Mouse (Mus musculus): ENCODE results near the gene Slc7a6os.

Slc7a6os gene

DNA sequence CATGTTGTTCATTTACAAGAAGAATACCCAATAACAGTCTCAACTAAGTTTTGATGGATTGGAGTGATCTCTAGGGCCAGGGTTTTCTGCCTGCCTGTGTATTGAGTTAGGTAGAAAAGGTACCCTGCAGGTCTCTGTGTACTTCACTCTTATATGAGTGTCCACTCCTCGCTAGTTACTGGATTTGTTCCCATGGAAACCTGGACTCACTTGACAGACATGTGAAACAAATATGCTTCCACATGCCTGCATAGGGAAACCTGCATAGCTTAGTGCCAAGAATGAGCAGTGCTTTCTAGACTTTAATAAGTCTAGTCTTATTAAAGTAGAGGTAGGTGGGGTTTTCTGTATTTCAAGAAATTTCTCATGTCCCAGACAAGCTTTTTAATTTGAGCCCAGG is 33.8 kb downstream of the Slc7a6os start:
- DNase-seq = no peak

- no peak for DNase-seq
These were observed 37.2 kb downstream of the Slc7a6os start for GRCm38 (mm10) chr8:106173566-106173965.

DNA sequence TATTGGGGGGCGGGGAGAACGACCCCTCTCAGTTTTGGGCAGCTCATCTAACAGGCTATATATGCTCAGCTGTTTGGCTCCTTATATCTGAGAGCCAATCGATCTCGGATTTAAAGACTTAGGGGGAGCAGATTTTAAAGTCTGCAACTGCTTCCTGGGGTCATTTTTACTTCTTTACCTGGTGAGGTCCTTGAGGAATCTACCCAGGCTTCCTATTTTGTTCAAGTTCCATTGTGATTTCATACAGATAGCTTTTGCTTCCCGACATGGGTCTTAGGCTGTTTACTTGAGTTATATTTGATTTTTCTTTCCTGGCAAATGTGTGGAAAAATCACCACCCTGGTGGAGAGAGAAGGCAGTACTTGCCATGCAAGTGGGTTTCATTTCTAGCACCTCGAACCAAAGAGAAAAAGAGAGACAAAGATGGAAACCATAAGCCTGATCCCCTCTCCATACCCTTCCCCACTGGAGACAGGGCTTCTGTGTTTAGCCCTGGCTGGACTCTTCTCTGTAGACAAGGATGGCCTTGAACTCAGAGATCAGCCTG is 40.7 kb downstream of the Slc7a6os start:
- no peak for DNase-seq

DNA sequence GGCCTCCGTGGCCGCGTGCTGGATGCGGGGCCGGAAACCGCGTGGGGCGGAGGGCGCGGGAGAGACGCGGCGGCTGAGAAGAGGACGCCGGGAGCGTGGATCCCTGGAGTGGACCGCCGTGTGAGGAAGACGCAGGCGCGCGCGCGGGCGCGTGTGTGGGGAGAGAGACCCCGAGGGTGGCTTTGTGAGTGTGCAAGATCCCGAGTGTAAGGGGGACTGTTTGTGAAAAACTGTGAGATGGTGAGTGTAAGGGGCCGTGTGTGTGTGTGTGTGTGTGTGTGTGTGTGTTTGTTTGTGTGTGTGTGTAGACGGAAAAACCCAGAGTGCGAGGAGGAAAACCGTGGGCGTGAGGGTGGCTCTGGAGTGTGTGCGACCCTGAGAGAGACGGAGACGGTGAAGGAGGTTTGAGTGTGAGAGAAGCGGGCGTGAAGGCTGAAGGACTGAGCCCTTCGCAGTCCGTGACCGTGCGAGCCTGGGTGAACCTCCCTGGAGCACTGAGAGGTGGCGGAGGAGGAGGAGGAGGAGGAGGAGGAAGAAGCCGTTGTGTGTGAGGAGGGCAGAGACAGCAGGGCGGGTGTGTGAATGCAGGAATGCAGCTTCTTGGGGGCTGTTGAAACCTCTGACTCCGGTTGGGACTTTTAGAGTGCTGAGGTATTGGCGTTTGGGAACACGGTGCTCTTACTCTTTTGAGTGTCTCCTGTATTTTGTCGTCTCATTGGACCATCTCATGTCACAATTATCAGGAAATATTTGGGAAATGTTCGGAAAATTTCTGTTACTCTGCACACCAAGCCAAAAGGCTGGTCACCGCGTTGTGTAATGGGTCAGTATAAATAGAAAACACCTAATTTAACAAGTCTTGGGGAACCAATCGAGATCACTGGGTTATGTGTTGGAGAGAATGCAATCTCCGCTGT is 41.5 kb downstream of the Slc7a6os start:
- DNase-seq = peak; percentile 34

- peak; percentile 83 for DNase-seq
These were observed 42.2 kb downstream of the Slc7a6os start, which contains the start of gene Slc7a6 for GRCm38 (mm10) chr8:106168356-106169016. Slc7a6 (plus strand) TSS chr8:106168857.

- DNase-seq = peak; percentile 63
These were observed 45.3 kb downstream of the Slc7a6os start for GRCm38 (mm10) chr8:106165460-106165859.

DNA sequence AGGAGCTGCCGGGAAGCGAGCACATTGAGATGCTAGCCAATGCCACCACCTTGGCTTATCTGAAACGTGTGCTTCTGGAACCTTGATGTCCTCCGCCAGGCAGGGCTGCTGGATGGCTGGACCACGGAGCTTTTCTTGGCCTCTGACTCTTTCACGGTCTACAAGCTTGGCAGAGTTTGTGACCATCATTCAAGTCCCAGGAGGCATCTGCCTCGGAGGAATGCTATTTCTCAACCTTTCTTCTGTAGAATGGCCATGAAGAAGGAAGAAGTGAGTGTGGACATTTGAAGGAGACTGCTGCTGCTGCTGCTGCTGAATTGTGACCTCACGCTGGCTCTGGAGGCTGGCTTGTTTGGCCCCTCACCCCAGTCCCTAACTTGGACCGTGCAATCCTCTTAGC is 47.5 kb downstream of the Slc7a6os start:
- no peak for DNase-seq

GRCm38 (mm10) chr8:106159876-106160275 is 50.9 kb downstream of the Slc7a6os start:
- DNase-seq = no peak

- no peak for DNase-seq
These were observed 52.4 kb downstream of the Slc7a6os start for GRCm38 (mm10) chr8:106158381-106158780.

- DNase-seq = no peak
These were observed 53.3 kb downstream of the Slc7a6os start for GRCm38 (mm10) chr8:106157419-106157818.

DNA sequence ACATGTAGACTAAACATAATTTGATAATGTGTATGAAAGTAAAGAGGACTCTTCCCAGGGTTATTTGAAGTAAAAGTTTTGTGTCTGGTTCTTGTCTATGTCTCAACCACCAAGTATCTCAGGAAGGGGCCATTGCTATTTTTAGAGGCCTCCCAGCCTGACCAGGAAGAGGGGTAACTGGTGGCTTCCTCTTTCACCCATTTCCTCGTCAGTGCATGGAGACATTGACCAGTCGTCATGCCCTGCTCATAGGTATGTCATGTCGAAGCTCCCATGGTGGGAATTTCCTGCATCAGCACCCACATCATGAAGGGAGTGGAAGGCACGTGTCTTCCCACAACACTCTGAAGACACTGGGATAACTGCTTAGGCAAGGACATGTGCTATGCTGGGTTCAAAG is 57.9 kb downstream of the Slc7a6os start:
- no peak for DNase-seq

GRCm38 (mm10) chr8:106151041-106151440 is 59.7 kb downstream of the Slc7a6os start:
- DNase-seq = no peak
